Mouse (Mus musculus): ENCODE results near the gene Crispld2. TPM values are rescaled to one million over a fixed set of nuclear protein-coding genes. Genes with fewer than 3 reads are reported as not detected.

The Crispld2 gene
- total and polyA plus RNA-seq, 3 experiments: not detected

GRCm38 (mm10) chr8:120050376-120050775, 58.1 kb downstream of the Crispld2 start:
- Histone ChIP-seq H3K4me1 (ENCODE audit: control insufficient read depth in 1 of 2, insufficient read depth in 2 of 2) (peaks cover 0 to 5% of the 10 kb centered on the region in 2 experiments; a peak in 2 of 4 replicates), H3K4me2 (ENCODE audit: insufficient read depth, low read depth, poor library complexity, severe bottlenecking) (no peak overlapping the region), H3K79me2 (replicated peaks; ENCODE audit: control insufficient read depth, extremely low read depth, insufficient read depth, poor library complexity, severe bottlenecking) (no peaks in the 10 kb centered on the region), H3K4me3 (replicated peaks in 1 of 3; ENCODE audit: low read depth in 2 of 3, low read length in 2 of 3, poor library complexity in 1 of 3) (no peak overlapping the region), H3K27me3 (replicated peaks) (peaks cover 86% of the 10 kb centered on the region), H3K36me3 (replicated peaks in 1 of 2; ENCODE audit: control insufficient read depth in 1 of 2, insufficient read depth in 1 of 2, low read length in 1 of 2) (no peaks in the 10 kb centered on the region), H3K9ac (ENCODE audit: insufficient read depth, low read depth) (no peak overlapping the region), H3K27ac (ENCODE audit: insufficient read depth, low read depth) (no peak overlapping the region), H3K9me3 (replicated peaks; ENCODE audit: low read length) (no peaks in the 10 kb centered on the region)
- in situ Hi-C loops (cut with MboI; ENCODE audit: low pct_ligation_motif_present, low pct_unique_long_range_greater_than_20kb, low sequenced_read_pairs) (no loop called here), dilution Hi-C loops (cut with MboI; ENCODE audit: extremely low pct_ligation_motif_present, extremely low pct_unique_long_range_greater_than_20kb, low sequenced_read_pairs) (no loop called here)
- DNase-seq (ENCODE audit: extremely low read depth): no peak
- no peak for TF ChIP-seq GABPA (IDR thresholded peaks at IDR 0.05; ENCODE audit: insufficient replicate concordance, low read depth, low read length)
- no peak for TF ChIP-seq JUN (IDR thresholded peaks at IDR 0.05; ENCODE audit: insufficient read depth, low read depth, low read length)
- no peak for TF ChIP-seq ZMIZ1 (IDR thresholded peaks at IDR 0.05; ENCODE audit: low read depth, low read length)
- TF ChIP-seq USF1 (IDR thresholded peaks at IDR 0.05; ENCODE audit: low read depth, low read length): no peak
- TF ChIP-seq EP300 (IDR thresholded peaks at IDR 0.05; ENCODE audit: low read length): no peak
- no peak for TF ChIP-seq IRF4 (IDR thresholded peaks at IDR 0.05; ENCODE audit: low read depth, low read length)
- no peak for TF ChIP-seq TCF12 (IDR thresholded peaks at IDR 0.05; ENCODE audit: low read depth, low read length)
- no peak for TF ChIP-seq E2F4 (IDR thresholded peaks at IDR 0.05; ENCODE audit: insufficient replicate concordance, low read depth, low read length)
- TF ChIP-seq ZNF384 (IDR thresholded peaks at IDR 0.05; ENCODE audit: low read depth, low read length): no peak
- TF ChIP-seq SIN3A (IDR thresholded peaks at IDR 0.05; ENCODE audit: low read length): no peak
- TF ChIP-seq POLR2A (IDR thresholded peaks at IDR 0.05; ENCODE audit: low read depth, low read length): no peak
- no peak for TF ChIP-seq PAX5 (IDR thresholded peaks at IDR 0.05; ENCODE audit: low read length)
- no peak for TF ChIP-seq JUND (conservative IDR thresholded peaks at IDR 0.05; ENCODE audit: low read depth, low read length)
- TF ChIP-seq ZKSCAN1 (IDR thresholded peaks at IDR 0.05; ENCODE audit: borderline replicate concordance, low read depth, low read length): no peak
- TF ChIP-seq ELF1 (IDR thresholded peaks at IDR 0.05; ENCODE audit: low read depth, low read length): no peak
- TF ChIP-seq UBTF (IDR thresholded peaks at IDR 0.05; ENCODE audit: low read depth, low read length): no peak

- no peaks in the 10 kb centered on the region for H3K79me2 ChIP-seq (replicated peaks; ENCODE audit: control insufficient read depth, extremely low read depth, insufficient read depth, poor library complexity, severe bottlenecking)
- no peak overlapping the region for H3K4me3 ChIP-seq (replicated peaks in 1 of 3; ENCODE audit: low read depth in 2 of 3, low read length in 2 of 3, poor library complexity in 1 of 3)
- dilution Hi-C loops (cut with MboI; ENCODE audit: extremely low pct_ligation_motif_present, extremely low pct_unique_long_range_greater_than_20kb, low sequenced_read_pairs): no loop called here
- TF ChIP-seq ZC3H11A (IDR thresholded peaks at IDR 0.05; ENCODE audit: low read depth, low read length) (no peak), UBTF (IDR thresholded peaks at IDR 0.05; ENCODE audit: low read depth, low read length) (no peak)
- H3K4me2 ChIP-seq (ENCODE audit: insufficient read depth, low read depth, poor library complexity, severe bottlenecking): no peak overlapping the region
- no peaks in the 10 kb centered on the region for H3K9me3 ChIP-seq (replicated peaks; ENCODE audit: low read length)
- H3K9ac ChIP-seq (ENCODE audit: insufficient read depth, low read depth): no peak overlapping the region
- peaks cover 0 to 5% of the 10 kb centered on the region in 2 experiments; a peak in 2 of 4 replicates for H3K4me1 ChIP-seq (ENCODE audit: control insufficient read depth in 1 of 2, insufficient read depth in 2 of 2)
- H3K27ac ChIP-seq (ENCODE audit: insufficient read depth, low read depth): no peak overlapping the region
- no peaks in the 10 kb centered on the region for H3K36me3 ChIP-seq (replicated peaks in 1 of 2; ENCODE audit: control insufficient read depth in 1 of 2, insufficient read depth in 1 of 2, low read length in 1 of 2)
- no peak for DNase-seq (ENCODE audit: extremely low read depth)
- peaks cover 83% of the 10 kb centered on the region for H3K27me3 ChIP-seq (replicated peaks)
- in situ Hi-C loops (cut with MboI; ENCODE audit: low pct_ligation_motif_present, low pct_unique_long_range_greater_than_20kb, low sequenced_read_pairs): no loop called here
Measured at GRCm38 (mm10) chr8:120051006-120051405, 58.8 kb downstream of the Crispld2 start.
